Mouse (Mus musculus): Measurements from ENCODE around the gene Pla2g2d. TPM values are rescaled to one million over a fixed set of nuclear protein-coding genes. Genes with fewer than 3 reads are reported as not detected.

Pla2g2d gene
- total RNA-seq (2021): under 1 TPM; 0.28 to 0.48 TPM

- intact Hi-C loops (cut with DNase I): no loop called here
- no peak for DNase-seq (ENCODE audit: low spot score in 2 of 2)
Measured at GRCm38 (mm10) chr4:138775435-138775834, at the start of gene Pla2g2d. Pla2g2d (plus strand) TSS chr4:138775735.

DNA sequence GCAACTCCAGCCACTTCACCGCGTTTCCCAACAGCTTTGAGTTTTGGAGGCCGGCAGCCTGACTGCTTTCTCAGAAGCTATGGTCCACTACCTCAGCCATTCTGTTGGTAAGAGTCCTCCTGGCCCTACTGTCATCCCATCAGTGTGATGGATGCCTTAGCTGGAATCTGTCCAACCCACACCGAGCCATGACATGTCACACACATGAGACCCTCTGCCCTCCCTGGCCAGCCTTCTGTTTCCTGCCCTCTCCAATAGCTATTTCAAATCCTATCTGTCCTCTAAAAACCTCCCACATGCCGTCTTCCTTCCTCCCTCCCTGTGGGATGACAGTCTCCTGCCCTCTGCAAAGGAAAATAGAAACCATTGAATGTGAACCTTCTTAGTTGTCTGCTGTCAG lies 49.8 kb upstream of the Pla2g2d start:
- DNase-seq (ENCODE audit: low spot score in 2 of 2): peak in 1 of 2 experiments; percentile 35
- intact Hi-C loops (cut with DNase I): loop anchor here (2.0 kb wide), 1 partner anchor 65 kb away; no protein-coding TSS in a partner anchor

DNA sequence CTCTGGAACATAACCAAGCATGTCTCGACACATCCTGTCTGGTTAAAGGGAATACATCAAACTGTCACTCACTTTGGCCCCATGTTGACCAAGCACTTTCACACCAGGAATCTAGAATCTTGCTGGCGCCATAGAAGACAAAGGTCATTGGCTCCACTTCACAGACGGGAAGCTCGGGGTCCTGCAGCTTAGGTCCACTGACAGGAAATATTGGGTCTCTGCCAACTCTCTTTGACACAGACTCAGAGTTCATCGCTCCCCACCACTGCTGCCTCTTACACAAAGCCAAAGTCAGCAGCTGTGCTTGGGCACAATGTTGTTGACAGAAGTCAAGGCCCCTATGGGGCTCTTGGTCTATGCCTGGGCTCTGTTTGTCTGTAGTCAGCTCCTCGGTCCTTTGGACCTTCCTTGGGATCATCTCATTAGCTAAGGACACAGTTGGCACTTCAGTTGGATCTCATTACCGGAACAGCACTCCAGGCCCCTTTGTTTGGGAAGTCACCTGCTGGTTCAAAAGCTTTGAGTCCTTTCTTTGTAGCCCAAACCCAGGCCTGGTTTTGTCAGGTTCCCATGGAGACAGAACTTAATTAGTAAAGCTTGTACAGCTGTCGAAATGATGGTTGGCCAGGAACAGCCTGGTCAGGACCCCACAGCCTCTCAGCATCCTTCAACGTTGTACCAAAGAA lies 46.4 kb upstream of the Pla2g2d start:
- intact Hi-C loops (cut with DNase I): no loop called here
- no peak for DNase-seq (ENCODE audit: low spot score in 2 of 2)

DNA sequence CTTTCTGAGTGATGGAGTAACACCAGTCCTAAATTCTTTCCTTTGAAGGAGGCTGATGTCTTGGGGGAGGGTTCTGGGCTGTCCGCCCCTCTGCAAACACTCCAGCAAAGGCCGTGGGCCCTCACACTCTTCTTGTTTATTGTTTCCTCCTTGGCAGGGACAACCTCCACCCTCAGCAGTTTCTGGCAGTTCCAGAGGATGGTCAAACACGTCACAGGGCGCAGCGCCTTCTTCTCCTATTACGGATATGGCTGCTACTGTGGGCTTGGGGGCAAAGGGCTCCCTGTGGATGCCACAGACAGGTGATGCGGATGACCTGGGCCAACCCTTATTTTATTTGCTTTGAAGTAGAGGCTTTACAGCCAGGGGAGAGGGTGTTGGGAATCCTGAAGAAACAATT lies 41.4 kb upstream of the Pla2g2d start:
- DNase-seq (ENCODE audit: low spot score in 2 of 2): no peak
- intact Hi-C loops (cut with DNase I): no loop called here

DNA sequence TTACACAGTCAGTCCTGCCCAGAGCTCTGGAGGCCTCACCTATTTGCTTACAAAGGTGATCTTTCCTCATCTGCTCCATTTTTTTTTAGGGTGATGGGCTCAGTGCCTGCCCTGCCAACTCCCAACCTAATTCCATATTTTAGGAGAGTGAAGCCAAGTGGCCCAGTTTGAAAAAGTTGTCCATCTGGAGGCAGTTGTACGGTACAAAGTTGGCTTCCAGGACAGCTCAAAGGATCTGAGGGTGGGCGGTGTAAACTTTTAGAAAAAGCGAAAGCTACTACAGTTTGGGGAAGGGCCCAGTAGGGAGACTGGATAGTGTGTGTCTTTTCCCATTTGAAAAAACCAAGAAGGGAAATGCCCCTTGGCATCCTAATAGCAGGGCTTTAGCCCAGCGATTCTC lies 40.7 kb upstream of the Pla2g2d start:
- intact Hi-C loops (cut with DNase I): no loop called here
- peak in 1 of 2 experiments; percentile 78 for DNase-seq (ENCODE audit: low spot score in 2 of 2)

DNA sequence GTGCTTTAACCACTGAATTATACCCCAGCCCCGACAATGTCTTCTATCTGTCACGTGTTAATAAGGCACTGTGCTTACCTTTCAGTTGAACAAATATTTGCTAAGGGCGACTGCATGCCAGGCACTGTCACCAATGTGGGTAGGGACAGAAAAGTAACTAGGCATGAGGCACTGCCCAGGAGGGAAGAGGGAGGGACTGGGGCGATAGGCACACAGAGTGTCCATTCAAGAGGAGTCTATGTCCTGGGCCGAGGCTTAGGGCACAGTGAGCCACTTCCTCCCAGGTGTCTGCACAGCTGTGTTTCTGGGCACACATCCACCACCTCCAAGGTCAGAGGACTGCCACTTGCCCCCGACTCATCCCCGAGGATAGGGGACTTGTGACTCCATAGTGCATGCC lies 38.5 kb upstream of the Pla2g2d start, which contains the start of gene Ubxn10:
Gene Ubxn10 (minus strand): TSS at position 137 of the 400 bp plus-strand sequence.
- intact Hi-C loops (cut with DNase I): no loop called here
- no peak for DNase-seq (ENCODE audit: low spot score in 2 of 2)

GRCm38 (mm10) chr4:138739136-138739851 lies 36.2 kb upstream of the Pla2g2d start:
- DNase-seq (ENCODE audit: low spot score in 2 of 2): peak in 1 of 2 experiments; percentile 75

GRCm38 (mm10) chr4:138745884-138746283 lies 29.7 kb upstream of the Pla2g2d start:
- DNase-seq (ENCODE audit: low spot score in 2 of 2): no peak
- intact Hi-C loops (cut with DNase I): no loop called here

More at GRCm38 (mm10) chr4:138739136-138739851, 36.2 kb upstream of the Pla2g2d start:
- intact Hi-C loops (cut with DNase I): no loop called here

- intact Hi-C loops (cut with DNase I): no loop called here
- DNase-seq (ENCODE audit: low spot score in 2 of 2): peak; percentile 28 to 62
Measured at GRCm38 (mm10) chr4:138746866-138747265, 28.7 kb upstream of the Pla2g2d start.

DNA sequence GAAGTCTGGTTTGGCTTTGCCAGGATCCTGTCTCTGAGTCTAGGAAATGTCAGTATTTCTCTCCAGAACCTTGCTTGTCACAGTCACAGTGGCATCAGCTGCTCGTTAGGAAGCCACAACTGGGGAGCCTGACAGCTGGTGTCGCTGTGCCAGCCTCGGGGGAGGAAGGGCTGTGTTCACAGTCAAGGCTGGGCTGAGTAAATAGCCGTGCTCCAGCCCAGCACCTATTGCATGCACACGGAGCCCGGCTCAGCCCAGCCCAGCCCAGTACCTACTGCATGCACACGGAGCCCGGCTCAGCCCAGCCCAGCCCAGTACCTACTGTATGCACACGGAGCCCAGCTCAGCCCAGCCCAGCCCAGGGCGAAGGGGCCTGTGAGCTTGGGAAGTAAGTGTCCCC lies 27.7 kb upstream of the Pla2g2d start:
- intact Hi-C loops (cut with DNase I): loop anchor here (1.0 to 2.0 kb wide), 2 partner anchors 103 to 301 kb away; no protein-coding TSS in a partner anchor

DNA sequence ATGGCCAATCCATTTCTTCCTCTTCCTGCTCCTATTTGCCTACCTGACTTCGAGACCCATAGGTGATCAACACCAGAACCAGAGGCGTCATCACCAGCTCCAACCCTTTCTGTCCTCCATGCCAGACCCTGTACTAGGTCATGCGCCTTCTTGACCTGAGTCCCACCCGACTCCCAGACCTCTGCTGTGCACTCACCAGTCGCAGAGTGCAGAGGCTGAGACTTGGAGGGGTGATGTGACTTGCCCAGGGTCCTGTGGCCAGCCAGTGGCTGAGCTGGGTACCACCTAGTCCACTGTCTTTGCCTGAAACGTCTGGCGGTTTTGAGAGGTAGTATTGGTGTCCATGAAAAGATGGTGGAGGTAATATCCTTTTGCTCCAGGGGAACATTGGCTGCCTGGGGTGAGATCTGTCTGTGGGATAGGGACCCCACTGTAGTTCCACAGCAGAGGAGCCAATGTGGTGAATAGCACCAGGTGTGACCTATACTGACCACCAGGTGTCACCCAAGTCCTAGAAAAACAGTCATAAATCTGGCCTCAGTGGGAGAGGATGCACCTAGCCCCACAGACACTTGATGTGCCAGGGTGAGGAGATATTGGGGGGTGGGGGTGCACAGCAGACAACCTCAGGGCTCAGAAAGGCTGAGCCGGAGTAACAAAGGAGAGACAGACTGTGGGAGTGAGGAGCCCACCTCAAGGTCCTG lies 27.0 kb upstream of the Pla2g2d start:
- peak; percentile 68 to 78 for DNase-seq (ENCODE audit: low spot score in 2 of 2)
- intact Hi-C loops (cut with DNase I): loop anchor here (1.0 to 2.0 kb wide), 3 partner anchors 45 to 302 kb away; no protein-coding TSS in a partner anchor

More for the DNA sequence above, 27.7 kb upstream of the Pla2g2d start:
- peak; percentile 47 to 74 for DNase-seq (ENCODE audit: low spot score in 2 of 2)

DNA sequence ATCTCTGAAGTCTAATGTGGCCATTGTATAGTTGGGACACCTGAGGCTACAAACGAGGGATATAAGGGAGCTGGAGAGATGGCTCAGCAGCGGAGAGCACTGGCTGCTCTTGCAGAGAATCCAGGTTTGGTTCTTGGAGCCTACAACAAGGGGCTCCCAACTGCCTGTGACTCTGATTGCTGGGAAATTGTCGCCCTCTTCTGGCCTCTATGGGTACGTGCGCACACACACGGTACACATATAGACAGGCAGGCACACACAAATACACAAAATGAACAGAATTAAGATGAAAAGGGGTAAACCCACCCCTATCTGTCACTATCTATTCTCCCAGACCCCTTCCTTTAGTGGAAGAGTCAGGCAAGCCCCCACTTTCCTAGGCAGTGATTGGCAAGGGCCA lies 22.9 kb upstream of the Pla2g2d start:
- no peak for DNase-seq (ENCODE audit: low spot score in 2 of 2)
- intact Hi-C loops (cut with DNase I): no loop called here

GRCm38 (mm10) chr4:138753608-138754007 lies 21.9 kb upstream of the Pla2g2d start:
- no peak for DNase-seq (ENCODE audit: low spot score in 2 of 2)
- intact Hi-C loops (cut with DNase I): no loop called here

DNA sequence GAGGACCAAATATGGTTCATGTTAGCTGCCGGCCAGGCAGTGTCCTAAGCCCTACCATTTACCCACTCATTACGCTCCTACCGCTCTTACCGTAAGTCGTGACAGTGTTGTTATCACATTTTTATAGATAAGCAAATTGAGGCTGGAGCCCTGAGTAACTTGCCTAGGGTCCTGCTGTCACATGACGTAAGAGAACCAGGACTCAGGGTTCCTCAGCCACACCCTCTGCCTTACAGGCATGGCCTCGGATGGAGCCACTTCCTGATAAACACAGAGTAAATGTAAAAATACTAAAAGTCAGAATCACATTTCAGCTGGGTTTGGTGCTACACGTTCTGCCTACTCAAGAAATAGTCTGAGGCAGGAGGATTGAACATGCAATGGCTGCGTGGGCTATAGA lies 21.1 kb upstream of the Pla2g2d start:
- DNase-seq (ENCODE audit: low spot score in 2 of 2): no peak

GRCm38 (mm10) chr4:138755439-138755838 lies 20.1 kb upstream of the Pla2g2d start:
- intact Hi-C loops (cut with DNase I): no loop called here
- no peak for DNase-seq (ENCODE audit: low spot score in 2 of 2)

More for the DNA sequence above, 21.1 kb upstream of the Pla2g2d start:
- intact Hi-C loops (cut with DNase I): no loop called here

- intact Hi-C loops (cut with DNase I): no loop called here
- no peak for DNase-seq (ENCODE audit: low spot score in 2 of 2)
Measured at GRCm38 (mm10) chr4:138755983-138756382, 19.6 kb upstream of the Pla2g2d start.

- intact Hi-C loops (cut with DNase I): no loop called here
- DNase-seq (ENCODE audit: low spot score in 2 of 2): no peak
Measured at GRCm38 (mm10) chr4:138757416-138757815, 18.1 kb upstream of the Pla2g2d start, which contains the start of gene Pla2g2f. Pla2g2f (minus strand) TSS chr4:138757626.

DNA sequence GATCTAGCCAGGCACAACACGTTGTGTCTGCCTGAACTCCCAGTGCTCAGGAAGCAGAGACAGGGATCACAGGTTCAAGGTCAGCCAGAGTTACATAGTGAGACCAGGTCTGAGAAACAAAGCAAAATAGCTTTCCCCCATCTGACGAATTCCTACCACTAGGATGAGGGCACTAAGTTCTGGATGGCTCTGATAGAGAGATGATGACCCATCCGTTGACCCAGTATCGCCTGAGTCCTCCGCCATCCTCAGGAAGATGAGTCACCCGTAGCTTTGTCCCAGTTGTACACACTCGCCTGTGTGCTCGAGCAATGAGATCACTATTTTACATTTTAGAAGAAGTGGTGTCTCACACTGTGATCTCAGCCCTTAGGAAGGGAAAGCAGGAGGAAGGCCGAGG lies 13.3 kb upstream of the Pla2g2d start:
- intact Hi-C loops (cut with DNase I): no loop called here
- DNase-seq (ENCODE audit: low spot score in 2 of 2): no peak

GRCm38 (mm10) chr4:138771970-138772369 lies 3.6 kb upstream of the Pla2g2d start:
- no peak for DNase-seq (ENCODE audit: low spot score in 2 of 2)
- intact Hi-C loops (cut with DNase I): no loop called here

- intact Hi-C loops (cut with DNase I): no loop called here
- DNase-seq (ENCODE audit: low spot score in 2 of 2): no peak
Measured at GRCm38 (mm10) chr4:138772386-138772785, 3.1 kb upstream of the Pla2g2d start.
